Mouse (Mus musculus) layer of hippocampus, adult 8-10 months (tissue): Measurements from ENCODE around the gene Aak1. TPM values are rescaled to one million over a fixed set of nuclear protein-coding genes. Genes with fewer than 3 reads are reported as not detected.

ENCODE experiments used
- DNase-seq, 2 experiments: peaks; one replicate each; pipeline ENCODE4 v3.0.0; 2022; ENCODE audit warnings: low spot score in 2 of 2
- total RNA-seq, 4 experiments: library from RNA; stranded (reverse); gene quantifications; 2 replicates each; pipeline ENCODE4 v1.2.4; 2022

Gene Aak1
- total RNA-seq, 4 experiments from 2014 or later, result 392 to 484 (median 448) TPM

- no peak for DNase-seq
These were observed 101.5 kb downstream of the Aak1 start for GRCm38 (mm10) chr6:86950733-86951255.

- DNase-seq, result peak; percentile 56 to 57
These were observed 106.4 kb downstream of the Aak1 start for GRCm38 (mm10) chr6:86955741-86956140.

GRCm38 (mm10) chr6:86956206-86956605 lies 106.9 kb downstream of the Aak1 start:
- DNase-seq, result no peak

- DNase-seq, result no peak
These were observed 109.7 kb downstream of the Aak1 start for GRCm38 (mm10) chr6:86959006-86959405.

GRCm38 (mm10) chr6:86963987-86964685 lies 114.8 kb downstream of the Aak1 start:
- no peak for DNase-seq

GRCm38 (mm10) chr6:86967166-86967565 lies 117.8 kb downstream of the Aak1 start:
- DNase-seq, result no peak

- DNase-seq, result no peak
These were observed 124.6 kb downstream of the Aak1 start for GRCm38 (mm10) chr6:86973956-86974355.

- DNase-seq, result no peak
These were observed 129.0 kb downstream of the Aak1 start for GRCm38 (mm10) chr6:86978156-86978908.

- DNase-seq, result no peak
These were observed 129.6 kb downstream of the Aak1 start for GRCm38 (mm10) chr6:86978909-86979265.

GRCm38 (mm10) chr6:86981206-86981605 lies 131.9 kb downstream of the Aak1 start:
- DNase-seq, result no peak

GRCm38 (mm10) chr6:86985314-86986106 lies 136.2 kb downstream of the Aak1 start:
- no peak for DNase-seq

- DNase-seq, result no peak
These were observed 140.3 kb downstream of the Aak1 start for GRCm38 (mm10) chr6:86989576-86989975.

- no peak for DNase-seq
These were observed 141.7 kb downstream of the Aak1 start for GRCm38 (mm10) chr6:86991041-86991440.

GRCm38 (mm10) chr6:86992349-86992748 lies 143.0 kb downstream of the Aak1 start:
- DNase-seq, result no peak

GRCm38 (mm10) chr6:86994254-86994653 lies 144.9 kb downstream of the Aak1 start:
- no peak for DNase-seq

GRCm38 (mm10) chr6:86996629-86997307 lies 147.5 kb downstream of the Aak1 start:
- DNase-seq, result no peak

GRCm38 (mm10) chr6:86997360-86997759 lies 148.0 kb downstream of the Aak1 start:
- no peak for DNase-seq

GRCm38 (mm10) chr6:87001995-87002394 lies 152.7 kb downstream of the Aak1 start:
- no peak for DNase-seq

- DNase-seq, result peak; percentile 57 to 87
These were observed 153.3 kb downstream of the Aak1 start for GRCm38 (mm10) chr6:87002521-87003055.

- DNase-seq, result no peak
These were observed 154.8 kb downstream of the Aak1 start for GRCm38 (mm10) chr6:87004099-87004498.

- no peak for DNase-seq
These were observed 156.3 kb downstream of the Aak1 start for GRCm38 (mm10) chr6:87005577-87005976.
